Mouse (Mus musculus): Measurements from ENCODE around the gene Muc5b.

DNA sequence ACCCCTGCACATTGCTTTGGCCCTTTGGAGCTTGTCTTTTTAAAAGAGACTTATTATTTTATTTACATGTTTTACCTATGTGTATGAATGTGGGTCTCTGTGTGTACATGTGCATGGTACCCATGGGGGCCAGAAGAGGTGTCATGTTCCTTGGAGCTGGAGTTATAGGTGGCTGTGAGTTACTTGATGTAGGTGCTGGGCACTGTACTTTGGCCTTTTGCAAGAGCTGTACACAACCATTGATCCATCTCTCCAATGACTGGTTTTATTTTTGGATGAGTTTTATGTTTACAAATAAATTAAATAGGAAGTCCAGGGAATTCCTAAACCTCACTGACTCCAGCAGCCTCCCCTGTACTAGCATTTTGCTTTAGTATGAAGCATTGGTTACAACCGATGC lies 44.6 kb upstream of the Muc5b start:
- TF ChIP-seq CTCF (IDR thresholded peaks at IDR 0.05; ENCODE audit: borderline replicate concordance, insufficient read depth, low read depth, low read length) = no peak
- TF ChIP-seq POLR2A (IDR thresholded peaks at IDR 0.05; ENCODE audit: borderline replicate concordance, insufficient read depth, low read length) = no peak
